Mouse (Mus musculus): ENCODE measurements around the gene Zcchc13. TPM values are rescaled to one million over a fixed set of nuclear protein-coding genes. Genes with fewer than 3 reads are reported as not detected.

Zcchc13 gene
- polyA plus RNA-seq (2016; fragmentation: Nextera tagmentation; extraction: Ambion mirVana), result not detected in 2 replicates

DNA sequence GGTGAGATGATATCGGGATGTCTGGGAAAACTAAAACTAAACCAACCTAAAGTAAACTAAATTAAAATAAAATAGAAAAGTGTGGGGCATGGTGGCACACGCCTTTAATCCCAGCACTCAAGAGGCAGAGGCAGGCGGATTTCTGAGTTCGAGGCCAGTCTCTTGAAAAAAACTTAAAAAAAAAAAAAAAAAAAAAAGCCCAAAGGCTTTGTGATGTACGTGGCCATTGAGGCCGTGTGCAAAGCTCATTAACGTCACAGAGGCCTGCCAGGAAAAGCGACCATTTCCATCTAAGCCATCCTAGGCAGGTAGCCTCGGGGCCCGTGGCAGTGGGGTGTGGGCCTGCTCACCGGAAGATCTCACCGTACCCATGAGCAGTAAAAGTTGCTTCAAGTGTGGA, at the start of gene Zcchc13:
Gene Zcchc13 (plus strand): TSS at position 284 of the 400 bp plus-strand sequence.
- H3K27me3 ChIP-seq (ENCODE audit: poor library complexity, severe bottlenecking), result peaks cover 45% of the 10 kb centered on the region
- H3K36me3 ChIP-seq (replicated peaks), result no peaks in the 10 kb centered on the region
- no peak within 1 kb of the TSS for H3K4me3 ChIP-seq
- H3K27ac ChIP-seq, result no peak within 1 kb of the TSS
- H3K4me1 ChIP-seq, result no peaks in the 10 kb centered on the region
- no peaks in the 10 kb centered on the region for H3K9me3 ChIP-seq
- DNase-seq (ENCODE audit: extremely low spot score, low spot score), result no peak
- 88% methylated on average over 12 of the region's 12 CpGs for WGBS

DNA sequence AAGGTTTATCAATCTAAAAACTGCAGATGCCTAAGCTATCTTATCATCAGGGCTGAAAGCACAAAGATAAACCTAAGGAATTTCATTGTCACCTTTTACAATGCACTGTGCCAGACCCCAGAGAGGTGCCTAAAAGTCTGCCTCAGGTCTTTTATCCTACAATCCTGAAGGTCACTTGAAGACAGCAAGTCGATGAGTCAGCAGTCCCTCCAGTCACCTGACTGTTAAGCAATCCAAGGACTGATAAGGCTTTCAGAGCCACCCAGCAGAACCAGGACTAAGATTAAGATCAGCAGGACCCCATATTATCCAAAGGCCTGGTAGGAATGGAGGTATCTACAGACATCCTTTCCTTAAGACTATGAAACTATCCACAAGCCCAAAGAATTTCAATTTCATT, 46.1 kb upstream of the Zcchc13 start:
- peaks cover 67% of the 10 kb centered on the region for H3K36me3 ChIP-seq (replicated peaks)
- WGBS, result 90% methylated on average over 1 of the region's 1 CpGs

DNA sequence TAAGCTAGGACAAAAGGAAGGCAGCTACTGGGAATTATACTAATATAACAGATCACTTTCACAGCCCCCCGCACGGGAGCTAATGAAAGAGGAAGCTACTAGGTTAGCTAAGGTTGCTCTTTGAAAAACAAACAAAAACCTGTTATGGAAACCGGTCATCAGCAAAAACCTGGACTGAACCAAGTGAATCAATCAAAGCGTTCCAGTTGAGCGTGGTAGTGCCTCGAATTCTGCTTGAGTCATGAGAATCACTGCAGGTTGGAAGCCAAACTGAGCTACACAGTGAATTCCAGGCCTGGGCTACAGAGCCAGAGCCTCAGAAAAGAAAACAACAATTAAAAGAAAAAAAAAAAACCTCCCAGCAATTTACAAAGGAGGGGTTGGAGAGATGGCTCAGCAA, 38.3 kb upstream of the Zcchc13 start:
- Histone ChIP-seq H3K4me3 (no peak overlapping the region), H3K9me3 (no peaks in the 10 kb centered on the region), H3K27me3 (ENCODE audit: poor library complexity, severe bottlenecking) (no peaks in the 10 kb centered on the region), H3K27ac (no peak overlapping the region), H3K36me3 (replicated peaks) (peaks cover 90% of the 10 kb centered on the region), H3K4me1 (no peaks in the 10 kb centered on the region)
- WGBS, result 92% methylated on average over 6 of the region's 6 CpGs
- DNase-seq (ENCODE audit: extremely low spot score, low spot score), result no peak

More for the DNA sequence above, 46.1 kb upstream of the Zcchc13 start:
- no peaks in the 10 kb centered on the region for H3K27me3 ChIP-seq (ENCODE audit: poor library complexity, severe bottlenecking)
- no peak overlapping the region for H3K4me3 ChIP-seq
- H3K9me3 ChIP-seq, result no peaks in the 10 kb centered on the region
- H3K27ac ChIP-seq, result no peak overlapping the region
- no peaks in the 10 kb centered on the region for H3K4me1 ChIP-seq
- DNase-seq (ENCODE audit: extremely low spot score, low spot score), result no peak

DNA sequence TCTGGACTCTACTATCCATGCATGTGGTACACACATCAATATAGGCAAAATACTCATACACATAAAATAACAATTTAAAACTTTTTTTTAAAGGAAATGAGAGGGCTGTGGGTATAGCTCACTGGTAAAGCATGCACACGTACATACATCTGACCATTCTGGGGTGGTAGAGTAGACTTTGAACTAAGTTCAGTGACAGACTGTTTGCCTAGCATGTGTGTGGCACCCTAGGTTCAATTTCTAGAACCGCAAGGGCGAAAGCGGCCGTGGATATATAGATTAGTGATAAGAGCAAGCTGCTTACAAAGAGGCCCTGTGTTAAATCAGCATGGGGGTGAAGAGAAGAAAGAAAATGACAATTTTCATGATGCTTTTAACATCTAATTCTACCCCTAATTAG, 27.8 kb upstream of the Zcchc13 start:
- no peaks in the 10 kb centered on the region for H3K9me3 ChIP-seq
- 98% methylated on average over 5 of the region's 5 CpGs for WGBS
- no peak overlapping the region for H3K27ac ChIP-seq
- H3K36me3 ChIP-seq (replicated peaks), result peaks cover 99% of the 10 kb centered on the region
- no peak overlapping the region for H3K4me3 ChIP-seq
- DNase-seq (ENCODE audit: extremely low spot score, low spot score), result no peak
- H3K27me3 ChIP-seq (ENCODE audit: poor library complexity, severe bottlenecking), result no peaks in the 10 kb centered on the region
- H3K4me1 ChIP-seq, result no peaks in the 10 kb centered on the region

DNA sequence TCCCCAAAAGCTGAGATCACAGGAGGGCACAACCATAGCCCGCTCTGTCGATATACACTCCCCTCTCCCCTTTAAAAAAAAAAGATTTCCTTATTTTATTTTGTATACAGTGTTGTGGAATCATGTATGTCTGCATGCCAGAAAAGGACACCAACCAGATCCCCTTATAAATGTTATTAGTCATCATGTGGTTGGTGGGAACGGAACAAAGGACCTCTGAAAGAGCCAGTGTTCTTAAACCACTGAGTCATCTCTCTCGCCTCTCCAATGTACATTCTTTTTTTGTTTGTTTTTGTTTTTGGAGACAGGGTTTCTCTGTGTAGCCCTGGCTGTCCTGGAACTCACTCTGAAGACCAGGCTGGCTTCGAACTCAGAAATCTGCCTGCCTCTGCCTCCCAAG, 26.2 kb upstream of the Zcchc13 start:
- Histone ChIP-seq H3K27me3 (ENCODE audit: poor library complexity, severe bottlenecking) (no peaks in the 10 kb centered on the region), H3K36me3 (replicated peaks) (peaks cover 97% of the 10 kb centered on the region)
- DNase-seq (ENCODE audit: extremely low spot score, low spot score), result no peak

DNA sequence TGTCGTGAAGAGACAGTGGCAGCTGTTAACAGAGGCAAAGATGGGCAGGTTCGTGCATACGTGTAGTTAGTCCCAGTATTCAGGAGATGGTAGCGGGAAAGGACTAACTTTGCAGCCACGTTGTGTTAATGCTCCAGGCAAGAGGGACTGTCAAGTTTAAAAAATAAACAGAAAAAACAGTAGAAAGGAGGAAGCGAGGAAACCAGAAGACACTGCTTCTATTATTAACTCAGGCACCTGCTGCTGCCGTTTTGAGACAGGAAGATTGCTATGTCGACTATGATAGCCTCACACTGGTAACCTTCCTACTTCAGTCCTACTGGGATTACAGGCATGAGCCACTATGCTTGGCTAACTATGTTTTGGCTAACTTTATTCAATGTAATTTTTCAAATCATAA, 24.9 kb upstream of the Zcchc13 start:
- no peak for DNase-seq (ENCODE audit: extremely low spot score, low spot score)
- Histone ChIP-seq H3K27me3 (ENCODE audit: poor library complexity, severe bottlenecking) (no peaks in the 10 kb centered on the region), H3K4me3 (no peak overlapping the region), H3K36me3 (replicated peaks) (peaks cover 97% of the 10 kb centered on the region), H3K4me1 (no peaks in the 10 kb centered on the region), H3K9me3 (no peaks in the 10 kb centered on the region), H3K27ac (no peak overlapping the region)
- WGBS, result 92% methylated on average over 8 of the region's 8 CpGs

More for the DNA sequence above, 26.2 kb upstream of the Zcchc13 start:
- Histone ChIP-seq H3K9me3 (no peaks in the 10 kb centered on the region), H3K4me1 (no peaks in the 10 kb centered on the region), H3K27ac (no peak overlapping the region), H3K4me3 (no peak overlapping the region)
- 89% methylated on average over 5 of the region's 5 CpGs for WGBS

DNA sequence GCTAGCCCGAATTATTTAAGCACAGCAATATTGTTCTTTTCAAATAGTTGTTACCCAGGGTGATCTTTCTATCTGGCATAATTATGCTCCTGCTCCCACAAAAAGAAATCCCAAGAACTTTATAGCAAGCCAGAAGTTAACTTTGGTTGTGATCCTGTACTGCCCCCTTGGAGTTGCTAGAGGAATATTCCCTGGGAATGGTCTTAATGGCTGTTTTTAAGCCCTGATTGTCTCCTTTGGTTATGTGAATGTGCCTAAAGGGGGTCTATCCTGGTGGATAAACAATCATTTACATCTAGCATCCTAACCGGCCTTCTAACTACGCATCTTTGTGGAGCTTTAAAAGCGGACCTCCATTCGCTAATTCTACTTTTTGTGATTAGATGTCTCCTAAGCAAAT, 20.0 kb upstream of the Zcchc13 start:
- Histone ChIP-seq H3K4me3 (no peak overlapping the region), H3K27me3 (ENCODE audit: poor library complexity, severe bottlenecking) (no peaks in the 10 kb centered on the region), H3K4me1 (peaks cover 1% of the 10 kb centered on the region), H3K9me3 (no peaks in the 10 kb centered on the region), H3K27ac (no peak overlapping the region), H3K36me3 (replicated peaks) (peaks cover 88% of the 10 kb centered on the region)
- no peak for DNase-seq (ENCODE audit: extremely low spot score, low spot score)
- 94% methylated on average over 5 of the region's 5 CpGs for WGBS

DNA sequence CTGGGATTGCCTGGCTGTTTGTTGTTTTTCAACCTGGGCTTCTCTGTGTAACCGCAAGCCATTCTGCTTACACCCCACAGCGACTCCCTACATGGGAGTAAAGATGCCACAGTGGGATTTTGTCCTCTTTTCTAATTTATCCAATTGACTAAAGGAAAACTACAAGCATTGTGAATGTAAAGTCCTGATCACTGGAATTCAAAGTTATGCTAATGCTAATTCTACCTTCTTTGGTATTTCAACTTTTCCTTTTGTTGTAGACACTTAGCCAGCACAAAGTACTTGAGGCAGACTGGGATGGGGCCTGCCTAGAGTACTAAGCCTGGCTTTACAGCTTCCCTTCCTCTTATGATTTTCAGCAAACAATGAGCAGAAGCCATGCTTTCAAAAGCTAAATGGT, 18.9 kb upstream of the Zcchc13 start:
- Histone ChIP-seq H3K36me3 (replicated peaks) (peaks cover 77% of the 10 kb centered on the region), H3K4me1 (peaks cover 10% of the 10 kb centered on the region), H3K4me3 (no peak overlapping the region), H3K27ac (no peak overlapping the region), H3K9me3 (no peaks in the 10 kb centered on the region), H3K27me3 (ENCODE audit: poor library complexity, severe bottlenecking) (no peaks in the 10 kb centered on the region)
- 86% methylated on average over 2 of the region's 2 CpGs for WGBS
- DNase-seq (ENCODE audit: extremely low spot score, low spot score), result no peak

DNA sequence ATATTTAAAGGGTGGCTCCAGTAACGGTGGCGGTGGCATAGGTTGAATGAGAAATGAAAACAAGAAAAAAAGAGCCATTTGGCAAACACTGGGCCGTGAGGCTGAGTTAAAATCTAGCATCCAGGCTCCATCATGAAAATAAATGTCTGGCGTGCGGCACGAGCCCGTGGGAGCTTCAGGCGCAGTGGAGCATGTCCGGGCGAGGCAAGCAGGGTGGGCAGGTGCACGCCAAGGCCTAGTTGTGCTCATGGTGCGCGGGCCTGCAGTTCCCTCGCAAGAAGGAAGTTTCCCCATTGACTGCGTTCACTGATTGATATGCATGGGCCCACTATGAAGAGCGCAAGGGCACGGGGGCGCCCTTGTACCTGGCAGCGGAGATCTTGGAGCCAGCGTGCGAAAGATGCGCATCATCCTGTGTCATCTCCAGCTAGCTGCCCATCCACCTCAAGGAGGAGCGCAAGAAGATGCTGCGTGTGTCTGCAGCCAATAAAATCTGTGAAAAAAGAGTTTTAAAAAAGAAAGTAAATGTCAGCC, 15.6 kb upstream of the Zcchc13 start:
- H3K4me3 ChIP-seq, result no peak overlapping the region
- peaks cover 21% of the 10 kb centered on the region for H3K4me1 ChIP-seq
- H3K36me3 ChIP-seq (replicated peaks), result peaks cover 46% of the 10 kb centered on the region
- H3K27ac ChIP-seq, result no peak overlapping the region
- H3K9me3 ChIP-seq, result no peaks in the 10 kb centered on the region
- no peaks in the 10 kb centered on the region for H3K27me3 ChIP-seq (ENCODE audit: poor library complexity, severe bottlenecking)
- DNase-seq (ENCODE audit: extremely low spot score, low spot score), result no peak
- WGBS, result 94% methylated on average over 24 of the region's 24 CpGs

DNA sequence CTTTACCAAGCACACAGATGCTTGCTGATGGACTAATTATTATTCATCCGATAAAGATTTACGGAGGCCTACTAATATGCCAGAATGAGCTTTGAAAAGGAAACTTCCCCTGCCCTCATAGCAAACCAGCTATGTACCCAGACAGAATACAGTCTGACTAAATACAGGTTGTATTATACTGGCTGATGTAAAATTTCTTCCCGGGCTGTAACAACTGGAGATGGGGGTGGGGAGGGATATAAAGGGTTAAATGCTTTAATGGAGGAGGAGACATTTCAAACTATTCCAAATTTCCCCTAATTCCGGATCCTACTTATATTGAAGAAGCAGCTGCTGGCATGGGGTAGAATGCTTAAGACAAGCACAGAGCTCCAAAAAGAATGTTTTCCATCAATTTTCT, 14.9 kb upstream of the Zcchc13 start:
- Histone ChIP-seq H3K27ac (peak overlapping the region; percentile 89), H3K4me1 (peaks cover 21% of the 10 kb centered on the region), H3K9me3 (no peaks in the 10 kb centered on the region), H3K36me3 (replicated peaks) (peaks cover 39% of the 10 kb centered on the region), H3K27me3 (ENCODE audit: poor library complexity, severe bottlenecking) (no peaks in the 10 kb centered on the region), H3K4me3 (peak overlapping the region; percentile 55)
- WGBS, result 87% methylated on average over 4 of the region's 4 CpGs
- DNase-seq (ENCODE audit: extremely low spot score, low spot score), result no peak

DNA sequence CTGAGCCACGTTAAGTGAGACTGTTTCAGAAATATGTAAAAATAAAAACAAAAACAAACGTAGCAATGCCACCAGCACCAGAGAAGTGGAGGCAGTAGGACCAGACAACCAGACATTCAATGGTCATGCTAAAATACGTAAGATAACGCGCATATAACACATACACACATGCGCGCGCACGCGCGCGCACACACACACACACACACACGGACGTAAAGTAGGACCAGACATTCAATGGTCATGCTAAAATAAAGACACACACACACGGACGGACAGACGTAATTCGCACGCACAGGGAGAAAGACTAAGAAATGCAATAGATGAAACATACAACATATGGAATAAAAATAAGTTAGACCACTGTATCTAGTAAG, 14.2 kb upstream of the Zcchc13 start:
- no peak for DNase-seq (ENCODE audit: extremely low spot score, low spot score)
- 54% methylated on average over 19 of the region's 19 CpGs for WGBS
- H3K4me1 ChIP-seq, result peaks cover 23% of the 10 kb centered on the region

DNA sequence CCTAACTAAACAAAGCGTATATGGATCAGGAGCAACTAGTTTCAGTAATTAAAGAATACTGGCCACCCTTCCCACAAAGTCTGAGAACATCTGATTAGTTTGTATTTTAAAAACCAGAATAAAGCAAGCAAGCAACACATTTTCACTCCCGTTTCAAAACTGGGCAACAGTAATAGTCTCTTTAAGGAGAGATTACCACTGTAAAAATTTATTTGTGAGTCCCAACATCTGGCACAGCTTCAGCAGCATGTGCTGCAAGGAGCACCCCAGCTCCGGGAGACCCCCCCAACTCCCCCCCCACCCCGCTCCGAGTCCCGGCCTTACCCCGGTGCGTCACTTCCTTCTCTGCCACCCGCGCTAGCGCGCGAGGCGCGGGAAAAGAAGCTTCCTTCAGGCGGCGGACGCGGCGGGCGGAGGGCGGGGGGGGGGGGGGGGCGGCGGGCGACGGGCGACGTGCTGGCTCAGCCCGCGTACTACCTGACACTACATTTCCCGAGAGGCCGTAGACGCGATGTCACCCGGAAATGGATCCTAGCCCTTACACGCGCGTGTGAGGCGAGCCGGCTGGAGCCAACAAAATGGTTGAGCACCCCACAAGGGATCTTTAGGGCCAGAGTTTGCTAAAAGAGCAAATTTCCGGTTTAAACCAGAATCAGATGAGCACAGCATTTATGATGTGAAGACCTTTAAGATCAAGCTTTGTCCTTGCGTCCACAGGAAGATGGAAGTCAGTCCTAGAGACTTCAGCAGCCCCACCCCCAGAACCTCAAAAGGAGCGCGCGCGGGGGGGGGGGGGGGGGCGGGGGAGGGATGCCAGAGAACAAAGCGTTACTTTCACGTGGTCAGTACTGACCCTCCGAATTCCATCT, 13.6 kb upstream of the Zcchc13 start:
- Histone ChIP-seq H3K36me3 (replicated peaks) (peaks cover 27% of the 10 kb centered on the region), H3K27me3 (ENCODE audit: poor library complexity, severe bottlenecking) (no peaks in the 10 kb centered on the region), H3K4me3 (peak overlapping the region; percentile 55), H3K4me1 (peaks cover 30% of the 10 kb centered on the region), H3K27ac (peak overlapping the region; percentile 89), H3K9me3 (no peaks in the 10 kb centered on the region)
- WGBS, result 2% methylated on average over 25 of the region's 50 CpGs
- DNase-seq (ENCODE audit: extremely low spot score, low spot score), result peak; percentile 89

More for the DNA sequence above, 14.2 kb upstream of the Zcchc13 start:
- Histone ChIP-seq H3K27me3 (ENCODE audit: poor library complexity, severe bottlenecking) (no peaks in the 10 kb centered on the region), H3K4me3 (peak overlapping the region; percentile 55), H3K36me3 (replicated peaks) (peaks cover 34% of the 10 kb centered on the region), H3K9me3 (no peaks in the 10 kb centered on the region), H3K27ac (peak overlapping the region; percentile 89)

DNA sequence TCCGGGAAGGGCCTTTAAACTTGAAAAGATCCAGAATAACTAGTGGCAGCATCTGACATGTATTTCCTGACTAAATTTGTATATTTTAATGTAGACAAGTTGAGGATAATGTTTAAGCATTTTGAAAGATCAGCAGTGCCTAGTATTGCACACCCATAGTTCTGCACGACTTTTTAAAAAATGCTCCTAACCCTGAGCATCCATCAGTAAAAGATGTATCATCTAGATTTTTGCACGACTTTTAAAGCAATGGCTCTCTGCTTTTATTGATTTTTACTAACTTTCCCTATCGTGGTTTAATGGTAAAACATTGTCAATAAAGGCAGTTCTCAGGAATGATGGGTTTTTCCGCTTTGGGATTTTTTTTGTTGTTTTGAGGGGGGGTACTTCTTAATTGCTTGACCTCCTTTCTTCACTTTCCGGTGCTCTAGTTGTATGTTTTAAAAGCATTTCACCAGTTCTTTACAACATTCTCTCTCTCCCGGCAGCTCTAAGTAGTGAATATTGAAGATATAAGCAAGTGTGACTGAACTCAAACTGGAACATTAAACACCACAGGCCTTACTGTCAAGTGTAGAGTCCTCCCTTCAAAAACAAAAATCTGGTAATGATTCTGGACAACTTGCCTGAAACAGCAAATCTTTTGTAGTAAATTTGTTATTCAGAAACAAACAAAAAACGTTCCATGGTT, 12.8 kb upstream of the Zcchc13 start:
- peak overlapping the region; percentile 55 for H3K4me3 ChIP-seq
- H3K9me3 ChIP-seq, result no peaks in the 10 kb centered on the region
- DNase-seq (ENCODE audit: extremely low spot score, low spot score), result no peak
- H3K36me3 ChIP-seq (replicated peaks), result peaks cover 21% of the 10 kb centered on the region
- WGBS, result 27% methylated on average over 8 of the region's 8 CpGs
- peak overlapping the region; percentile 89 for H3K27ac ChIP-seq
- peaks cover 32% of the 10 kb centered on the region for H3K4me1 ChIP-seq
- H3K27me3 ChIP-seq (ENCODE audit: poor library complexity, severe bottlenecking), result no peaks in the 10 kb centered on the region

Data from forebrain, embryonic 10.5 days (tissue).